Mouse (Mus musculus) C2C12 (cell line): ENCODE measurements at regions not wholly inside any gene's neighbourhood (a gene's known extent, or its start where the extent isn't known, plus 50 kb on each side); places are given as distances from the start of the nearest gene placed in this dataset.

Experiments
- CEBPB ChIP-seq: IDR thresholded peaks from one replicate; pipeline ENCODE4 v1.6.1; 2011; ENCODE audit warnings: low read depth, mild to moderate bottlenecking, control low read depth, moderate library complexity
- CTCF ChIP-seq: IDR thresholded peaks from one replicate; pipeline ENCODE4 v1.5.1; 2011; ENCODE audit not compliant: control insufficient read depth, insufficient read depth, insufficient read length
- MYOG ChIP-seq: IDR thresholded peaks from one replicate; pipeline ENCODE4 v1.6.1; 2011; ENCODE audit not compliant: control insufficient read depth, insufficient read length; ENCODE audit errors: extremely low read depth
- USF1 ChIP-seq: IDR thresholded peaks from one replicate; pipeline ENCODE4 v1.6.1; 2011; ENCODE audit warnings: low read depth, mild to moderate bottlenecking, control low read depth, moderate library complexity

DNA sequence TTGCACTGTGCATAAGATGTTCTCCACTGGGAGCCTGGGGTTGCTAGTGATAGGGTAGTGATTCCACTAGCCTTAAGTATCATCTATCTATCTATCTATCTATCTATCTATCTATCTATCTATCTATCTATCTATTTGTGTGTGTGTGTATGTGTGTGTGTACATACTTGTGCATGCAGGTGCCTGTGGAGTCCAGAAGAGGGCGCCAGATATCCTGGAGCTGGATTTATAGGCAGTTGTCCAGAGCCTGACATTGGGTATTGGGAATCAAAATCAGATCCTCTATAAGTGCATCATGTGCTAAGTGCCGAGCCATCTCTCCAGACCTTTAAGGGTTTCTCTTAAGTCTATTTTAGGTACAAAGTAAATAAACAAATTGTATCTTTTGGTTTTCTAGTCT, 175.0 kb upstream of the Eif4g2 start:
- TF ChIP-seq CTCF (no peak), USF1 (no peak), CEBPB (no peak), MYOG (no peak)
